Mouse (Mus musculus): Measurements from ENCODE around the gene Hnrnph1. TPM values are rescaled to one million over a fixed set of nuclear protein-coding genes. Genes with fewer than 3 reads are reported as not detected.

Hnrnph1 gene
- total RNA-seq, 2 experiments from 2014 or later: 154 to 182 TPM

Small RNAs within 50 kb of the gene (microRNA-seq; reads per million reads assigned to microRNA genes)
- 0 reads per million in 2 experiments for gene Mir804

Other genes starting within 250 kb of the Hnrnph1 start
- 10 to 100 TPM; 44.5 to 48.6 TPM for gene Tbc1d9b, start 245.6 kb upstream of the Hnrnph1 start, total RNA-seq (2021)
- 1 to 10 TPM; 6.0 TPM for gene Mrnip, start 202.5 kb upstream of the Hnrnph1 start, total RNA-seq (2021)
- 100 to 1,000 TPM; 239 to 247 TPM for gene Sqstm1, start 166.2 kb upstream of the Hnrnph1 start, total RNA-seq (2021)
- gene Mgat4b, start 166.1 kb upstream of the Hnrnph1 start, total RNA-seq (2021): 100 to 1,000 TPM; 122 to 127 TPM
- gene Ltc4s, start 138.4 kb upstream of the Hnrnph1 start, total RNA-seq (2021): 1 to 10 TPM; 5.0 to 5.9 TPM
- gene Maml1, start 84.7 kb upstream of the Hnrnph1 start, total RNA-seq (2021): 10 to 100 TPM; 19.2 to 20.3 TPM
- 100 to 1,000 TPM; 270 to 302 TPM for gene Canx, start 51.3 kb upstream of the Hnrnph1 start, total RNA-seq (2021)
- gene Cby3, start 22.5 kb upstream of the Hnrnph1 start, total RNA-seq (2021): not detected
- gene Rufy1, start 54.1 kb downstream of the Hnrnph1 start, total RNA-seq (2021): 10 to 100 TPM; 25.8 to 33.1 TPM
- 10 to 100 TPM; 36.1 to 40.3 TPM for gene Adamts2, start 225.1 kb downstream of the Hnrnph1 start, total RNA-seq (2021)